Comparison of ENCODE assay signal across 18 mouse cellular contexts in genomic region chr17:81001010-81001409, GRCm38 (mm10). TPM values are rescaled to one million over a fixed set of nuclear protein-coding genes. Genes with fewer than 3 reads are reported as not detected.
"Had no signal": no experiment of that assay in that cellular context is flagged by ENCODE, and none has a peak within 500 bp of the region (broad histone marks: within the 10 kb centered on the region; RNA-seq: fewer than 3 reads in every experiment).

No protein-coding gene starts in this region.

- H3K4me2 ChIP-seq: liver, embryonic 13.5 days; midbrain, embryonic 11.5 days; stomach, embryonic 15.5 days had no signal

- H3K9ac ChIP-seq: liver, embryonic 13.5 days; stomach, embryonic 15.5 days had no signal

- H3K36me3 ChIP-seq: liver, embryonic 13.5 days; stomach, embryonic 15.5 days had no signal

- H3K4me1 ChIP-seq: liver, embryonic 13.5 days; stomach, embryonic 15.5 days had no signal

- H3K9me3 ChIP-seq: liver, embryonic 13.5 days; stomach, embryonic 15.5 days had no signal

- H3K27me3 ChIP-seq: liver, embryonic 13.5 days; stomach, embryonic 15.5 days had no signal

- H3K4me3 ChIP-seq: layer of hippocampus, adult 2 months; left cerebral cortex, adult 2 months; liver, embryonic 13.5 days; stomach, embryonic 15.5 days had no signal

- H3K27ac ChIP-seq: kidney, postnatal 0 days; layer of hippocampus, adult 2 months; left cerebral cortex, adult 2 months; liver, embryonic 13.5 days; stomach, embryonic 15.5 days had no signal

- DNase-seq: kidney, postnatal 25 days; layer of hippocampus, adult 9-11 months; liver, embryonic 13.5 days; lung, adult 2 months; lung, postnatal 14 days; lung, postnatal 4 days; midbrain, embryonic 14.5 days; retina, postnatal 1 day; right cerebral cortex, postnatal 25 days; spleen, adult 18-20 months; thymus, postnatal 36 days had no signal

RNA-seq across cellular contexts. Expression of gene Tmem178, which starts 56.6 kb away (rescaled TPM):
- total RNA-seq: megakaryocyte-erythroid progenitor cell, adult 5-6 weeks; neutrophil, adult 5-6 weeks had no signal
